Mouse (Mus musculus) kidney, adult 8-10 months (tissue): ENCODE measurements at regions not wholly inside any gene's neighbourhood (a gene's known extent, or its start where the extent isn't known, plus 50 kb on each side); places are given as distances from the start of the nearest gene placed in this dataset.
"Not testable (repeated sequence)": the region's sequence is repeated elsewhere in the genome, so short reads cannot be mapped to it uniquely, and the experiment has no call there.

Experiments used
- DNase-seq, 2 experiments: peaks; one replicate each; pipeline ENCODE4 v3.0.0; 2022

- DNase-seq: no peak
Observed at GRCm38 (mm10) chr2:21980177-21980576, 247.1 kb upstream of the Myo3a start.

- DNase-seq: no peak
Observed at GRCm38 (mm10) chr2:22024438-22024837, 202.9 kb upstream of the Myo3a start.

GRCm38 (mm10) chr2:22026794-22027193 lies 200.5 kb upstream of the Myo3a start:
- no peak for DNase-seq

GRCm38 (mm10) chr2:22028569-22028968 lies 198.7 kb upstream of the Myo3a start:
- DNase-seq: no peak

GRCm38 (mm10) chr2:22029022-22029803 lies 198.1 kb upstream of the Myo3a start:
- DNase-seq: no peak

- DNase-seq: no peak
Observed at GRCm38 (mm10) chr2:22029804-22030194, 197.5 kb upstream of the Myo3a start.

GRCm38 (mm10) chr2:22036841-22037240 lies 190.5 kb upstream of the Myo3a start:
- no peak for DNase-seq

GRCm38 (mm10) chr2:22038780-22039179 lies 188.5 kb upstream of the Myo3a start:
- DNase-seq: no peak

GRCm38 (mm10) chr2:22043937-22044336 lies 183.4 kb upstream of the Myo3a start:
- DNase-seq: not testable (repeated sequence)

- no peak for DNase-seq
Observed at GRCm38 (mm10) chr2:22044949-22045348, 182.4 kb upstream of the Myo3a start.

- DNase-seq: peak; percentile 6 to 31
Observed at GRCm38 (mm10) chr2:22047465-22047864, 179.8 kb upstream of the Myo3a start.

GRCm38 (mm10) chr2:22066535-22066934 lies 160.8 kb upstream of the Myo3a start:
- no peak for DNase-seq

- no peak for DNase-seq
Observed at GRCm38 (mm10) chr2:22096848-22097247, 130.5 kb upstream of the Myo3a start.

- no peak for DNase-seq
Observed at GRCm38 (mm10) chr2:22105150-22105549, 122.2 kb upstream of the Myo3a start.

GRCm38 (mm10) chr2:22149721-22150120 lies 77.6 kb upstream of the Myo3a start:
- no peak for DNase-seq

GRCm38 (mm10) chr2:22156576-22156975 lies 70.7 kb upstream of the Myo3a start:
- peak in 1 of 2 experiments; percentile 9 for DNase-seq

GRCm38 (mm10) chr2:22165443-22165842 lies 61.9 kb upstream of the Myo3a start:
- DNase-seq: no peak

- no peak for DNase-seq
Observed at GRCm38 (mm10) chr2:22165919-22166318, 61.4 kb upstream of the Myo3a start.
